Mouse (Mus musculus) gastrocnemius, postnatal 4 days (tissue): ENCODE measurements at regions not wholly inside any gene's neighbourhood (a gene's known extent, or its start where the extent isn't known, plus 50 kb on each side); places are given as distances from the start of the nearest gene placed in this dataset.

Experiments used
- DNase-seq, 2 experiments: peaks; one replicate each; pipeline ENCODE4 v3.0.0; 2021 to 2022; ENCODE audit warnings: low spot score in 2 of 2, mixed read lengths in 2 of 2

DNA sequence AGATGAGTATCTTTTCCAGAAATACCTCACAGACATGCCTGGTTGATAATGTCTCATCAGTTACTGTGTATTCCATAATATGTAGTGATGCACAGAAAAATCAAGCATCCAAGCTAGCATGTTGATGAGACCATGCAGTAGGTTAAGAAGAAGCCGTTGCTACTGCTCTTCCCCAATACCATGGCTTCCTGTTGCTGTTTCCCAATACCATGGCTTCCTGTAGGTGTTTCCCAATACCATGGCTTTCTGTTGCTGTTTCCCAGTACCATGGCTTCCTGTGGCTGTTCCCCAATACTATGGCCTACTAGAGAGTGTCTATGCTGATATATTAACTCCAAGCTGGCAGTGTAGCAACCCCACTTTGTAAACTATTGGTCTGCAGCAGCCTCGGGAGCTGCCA lies 253.7 kb downstream of the Stim2 start:
- no peak for DNase-seq

DNA sequence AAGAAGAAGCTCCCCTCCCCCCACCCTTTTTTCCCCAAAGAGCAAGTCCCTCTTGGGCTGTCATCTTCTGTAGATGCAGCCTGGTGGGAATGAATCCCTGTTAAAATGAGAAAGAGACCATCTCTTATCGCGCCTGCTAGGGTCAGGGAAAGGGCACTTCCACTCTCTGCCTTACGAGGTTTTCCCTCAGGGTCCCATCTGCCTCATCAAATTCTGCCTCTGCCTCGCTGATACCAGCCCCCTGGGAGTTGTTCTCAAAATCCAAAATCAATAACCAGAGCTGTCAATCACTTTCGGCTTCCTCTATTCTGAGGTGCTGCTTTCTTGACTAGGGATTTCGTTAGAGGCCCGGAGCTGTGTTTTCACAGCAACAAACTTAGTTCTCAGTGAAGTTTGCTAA lies 255.7 kb downstream of the Stim2 start:
- no peak for DNase-seq

DNA sequence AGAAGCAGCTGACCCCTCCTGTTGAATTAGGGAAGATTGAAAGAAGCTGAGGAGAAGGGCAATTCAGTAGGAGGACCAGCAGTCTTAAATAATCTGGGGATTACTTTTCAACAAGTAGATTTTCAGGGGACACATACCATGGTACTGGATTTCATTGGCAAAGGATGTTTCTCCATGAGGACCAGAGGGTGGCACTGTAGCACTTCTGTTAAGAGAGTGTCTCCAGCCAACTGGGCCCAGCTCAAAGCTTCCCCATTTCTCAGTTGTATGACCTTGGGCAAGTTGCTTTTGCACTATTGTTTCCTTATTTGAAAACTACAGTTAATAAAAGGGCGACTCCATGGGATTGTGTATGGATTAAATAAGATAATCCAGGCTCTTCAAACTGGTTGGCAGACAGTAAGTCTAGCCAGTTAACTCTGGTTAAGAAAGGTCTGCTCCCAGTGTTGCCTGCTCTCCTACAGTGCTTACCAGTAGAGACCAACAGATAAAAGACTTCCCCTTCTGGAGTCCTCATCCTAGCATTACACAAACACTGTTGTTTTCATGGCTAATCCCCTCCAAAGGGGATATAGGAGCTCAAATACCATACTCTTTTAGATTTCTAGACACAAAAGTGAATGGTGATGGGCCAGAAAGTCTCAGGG lies 259.9 kb downstream of the Stim2 start:
- peak in 1 of 2 experiments; percentile 24 for DNase-seq

DNA sequence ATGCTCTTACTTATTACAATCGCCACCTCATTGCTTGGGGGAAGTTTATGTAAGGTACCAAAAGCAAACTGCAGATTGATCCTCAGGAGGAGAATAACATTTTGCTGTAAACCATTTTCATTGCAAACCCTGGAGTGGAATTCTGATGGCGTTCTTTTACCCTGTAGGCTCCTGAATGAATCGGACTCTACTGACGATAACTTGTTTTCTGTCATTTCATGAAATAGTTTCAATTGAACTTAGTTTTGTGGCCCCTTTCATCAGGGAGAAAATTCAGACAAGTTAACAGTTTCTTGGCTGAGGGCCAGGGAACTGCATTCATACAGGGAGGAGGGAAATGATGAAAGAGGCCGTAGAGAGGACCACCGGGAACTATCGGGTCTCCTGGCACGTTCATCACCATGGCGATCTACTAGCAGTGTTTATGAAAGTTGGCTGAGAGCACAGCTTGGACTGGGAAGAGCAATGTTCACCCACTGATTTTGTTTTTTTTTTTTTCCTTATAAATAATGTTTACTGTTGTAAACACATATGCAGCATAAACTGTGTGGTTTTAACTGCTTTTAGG lies 266.7 kb downstream of the Stim2 start:
- no peak for DNase-seq

DNA sequence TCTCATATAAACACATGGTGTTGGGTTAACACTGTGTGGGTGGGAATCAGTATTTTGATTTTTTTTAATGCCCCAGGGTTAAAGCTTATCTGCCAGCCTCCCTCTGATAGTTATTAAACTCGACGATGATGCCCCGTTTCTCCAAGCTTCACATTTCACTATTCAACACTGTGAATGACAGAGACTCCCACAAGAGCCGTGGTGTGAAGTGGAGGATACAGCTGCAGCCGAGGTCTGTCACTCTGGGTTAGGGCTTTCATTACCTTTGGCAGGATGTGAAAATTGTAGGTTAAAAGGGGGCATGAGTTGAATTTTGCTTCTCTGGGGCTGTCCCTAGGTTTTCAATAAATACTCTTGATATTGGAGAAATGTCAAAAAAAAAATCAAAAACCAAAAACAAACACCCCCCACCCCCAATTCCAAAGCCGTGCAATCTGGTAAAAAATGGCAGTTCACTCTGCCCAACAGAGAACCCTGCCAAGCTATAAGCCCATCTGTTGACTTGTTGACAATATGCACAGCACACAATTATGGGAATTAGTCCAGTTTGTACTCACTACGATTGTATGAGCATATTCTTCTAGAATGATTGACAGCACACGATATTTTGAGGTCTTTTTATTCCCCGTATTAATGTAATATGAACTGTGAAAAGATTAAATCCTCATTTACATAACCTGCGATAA lies 269.7 kb downstream of the Stim2 start:
- DNase-seq, result no peak

DNA sequence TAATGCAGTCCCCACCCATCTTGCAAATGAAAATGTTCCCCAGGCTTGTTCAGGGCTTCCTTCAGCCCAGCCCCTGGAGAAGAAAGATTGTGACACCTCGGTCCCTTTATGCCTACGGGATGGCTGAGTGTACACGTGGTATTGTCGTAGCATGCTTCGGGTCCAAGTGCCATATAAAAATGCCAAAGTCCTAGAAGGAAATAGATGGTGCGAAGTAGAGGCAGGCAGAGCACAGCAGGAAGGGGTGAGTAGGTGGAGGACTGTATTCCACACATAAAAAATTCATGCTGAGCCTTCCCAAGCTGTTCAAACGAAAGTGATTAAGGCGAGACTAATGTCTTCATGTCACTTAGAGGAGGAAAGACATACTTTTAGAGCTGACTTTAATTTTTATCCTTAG lies 281.1 kb downstream of the Stim2 start:
- DNase-seq, result no peak

DNA sequence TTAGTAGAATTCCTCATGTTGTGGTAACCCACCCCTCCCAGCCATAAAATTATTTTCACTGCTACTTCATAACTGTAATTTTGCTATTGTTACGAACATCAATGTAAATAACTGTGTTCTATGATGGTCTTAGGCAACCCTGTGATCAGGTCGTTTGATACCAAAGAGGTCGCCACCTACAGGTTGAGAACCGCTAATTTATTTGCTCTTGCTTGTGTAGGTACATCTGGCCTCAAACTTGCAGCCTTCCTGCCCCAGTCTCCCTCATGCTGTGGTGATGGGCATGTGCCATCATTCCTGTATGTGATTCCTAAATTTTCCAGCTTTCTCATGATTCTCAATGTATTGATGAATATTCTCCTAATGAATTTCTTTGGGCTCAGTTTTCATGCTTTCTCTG lies 282.4 kb downstream of the Stim2 start:
- no peak for DNase-seq

DNA sequence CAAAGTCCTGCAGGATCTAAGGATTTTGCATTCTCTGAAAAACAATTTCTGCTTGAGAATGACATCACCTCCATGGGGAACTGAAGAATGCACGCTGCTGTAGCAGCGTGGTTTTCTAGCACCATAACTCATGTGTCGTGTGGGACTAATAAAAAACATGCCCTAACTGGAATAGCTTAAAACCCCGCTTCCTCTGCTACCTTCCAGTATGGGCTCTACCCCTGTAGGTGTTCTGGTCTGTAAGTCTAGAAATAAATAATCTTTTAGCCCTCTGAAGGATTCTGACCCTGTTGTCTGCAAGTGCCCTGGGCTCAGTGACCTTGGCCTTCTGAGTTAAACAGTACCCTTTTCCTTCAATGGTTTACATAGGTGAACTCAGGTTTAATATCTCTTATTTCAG lies 282.8 kb downstream of the Stim2 start:
- no peak for DNase-seq

DNA sequence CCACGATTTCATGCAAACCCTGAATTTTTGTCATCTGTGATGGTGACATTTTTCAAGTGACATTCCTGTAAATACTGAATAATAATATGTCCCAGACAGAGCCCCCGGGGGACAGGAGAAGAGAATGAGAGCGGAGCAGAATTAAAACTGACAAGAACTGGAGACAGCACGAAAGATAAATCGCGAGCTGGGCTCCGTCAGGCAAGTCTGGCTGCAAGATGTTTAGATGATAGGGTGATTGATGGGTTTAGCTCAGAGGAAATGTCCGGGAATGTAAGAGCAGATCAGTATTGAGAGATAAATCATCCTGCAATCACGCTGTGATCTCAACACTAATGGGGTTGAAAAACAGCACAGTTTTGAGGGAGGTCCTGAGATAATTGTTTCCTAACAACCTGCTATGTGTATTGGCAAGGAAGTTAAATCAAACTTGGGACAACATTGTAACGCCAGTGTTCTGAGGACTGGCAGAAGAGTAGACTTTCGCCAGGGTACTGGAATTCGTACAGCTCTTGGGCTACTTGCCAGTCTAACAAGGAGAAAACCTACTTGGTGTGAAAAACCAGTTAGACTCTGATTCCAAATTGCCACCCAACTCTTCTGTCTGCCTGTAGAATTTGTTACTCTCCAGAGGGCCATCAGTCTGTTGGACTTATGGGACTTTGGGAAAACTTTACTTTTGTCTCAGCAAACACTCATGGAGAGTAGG lies 292.2 kb downstream of the Stim2 start:
- no peak for DNase-seq

DNA sequence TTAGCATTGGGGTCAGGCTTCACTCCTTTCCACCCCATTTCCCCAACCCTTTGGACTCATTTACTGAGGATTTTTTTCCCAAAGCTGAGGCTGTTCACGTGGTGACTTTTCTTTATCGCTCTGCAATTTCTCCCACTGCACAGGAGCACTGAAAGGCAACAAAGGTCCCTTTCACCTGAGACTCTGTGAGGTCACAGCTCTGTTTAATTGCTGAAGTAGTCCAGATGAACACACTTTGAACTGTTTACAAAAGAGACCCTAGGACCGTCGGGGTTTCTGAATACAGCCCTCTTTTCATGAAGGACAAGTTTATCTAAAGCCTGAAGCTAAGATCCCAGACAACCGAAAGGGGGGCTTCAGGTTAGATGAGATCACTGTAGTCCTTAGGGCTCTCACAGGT lies 293.6 kb downstream of the Stim2 start:
- no peak for DNase-seq

DNA sequence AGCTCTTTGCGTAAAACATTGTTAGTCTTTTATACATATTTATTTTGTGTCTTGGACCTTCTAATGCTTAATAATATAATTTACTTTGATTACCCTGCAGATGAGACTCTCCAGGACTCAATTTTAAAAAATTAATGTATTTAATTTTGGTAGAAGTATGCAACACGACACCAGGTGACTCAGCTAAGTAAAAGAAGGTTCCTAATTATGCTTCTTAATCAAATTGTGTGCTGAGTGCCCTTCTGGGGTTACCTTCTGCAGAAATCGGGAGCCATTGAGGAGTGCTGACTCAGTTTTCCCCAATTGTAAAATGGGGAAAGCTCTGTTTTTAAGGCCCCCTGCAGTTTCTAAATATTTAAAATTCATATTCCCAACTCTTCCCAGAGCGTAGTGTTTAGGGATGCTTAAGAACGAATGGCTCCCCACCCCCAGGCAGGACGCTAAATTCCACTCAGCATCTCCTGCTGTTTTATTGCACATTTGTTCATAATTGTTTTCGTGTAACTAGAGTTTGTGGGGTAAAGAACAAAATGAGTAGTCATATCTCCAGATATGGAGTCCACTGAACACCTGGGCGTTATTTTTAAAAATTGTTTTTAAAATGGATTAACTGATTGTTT lies 315.5 kb downstream of the Stim2 start:
- no peak for DNase-seq

DNA sequence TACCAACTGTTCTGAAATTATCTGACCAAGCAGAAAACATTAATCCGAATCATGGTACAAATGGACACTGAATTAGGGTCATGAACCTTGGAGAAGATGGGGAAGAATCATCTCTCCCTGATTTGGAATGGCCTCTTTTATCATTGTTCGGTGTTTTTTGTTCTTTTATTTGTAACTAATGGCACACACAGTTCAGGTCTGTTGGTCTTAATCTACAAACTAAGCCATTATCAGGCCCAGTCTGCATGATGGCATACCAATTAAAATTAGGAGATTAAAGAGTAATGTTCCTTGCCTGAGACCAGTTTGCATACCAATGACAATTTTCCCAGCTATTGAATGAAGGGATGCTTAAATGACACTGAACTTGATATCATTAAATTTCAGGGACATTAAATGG lies 332.1 kb downstream of the Stim2 start:
- DNase-seq, result no peak

DNA sequence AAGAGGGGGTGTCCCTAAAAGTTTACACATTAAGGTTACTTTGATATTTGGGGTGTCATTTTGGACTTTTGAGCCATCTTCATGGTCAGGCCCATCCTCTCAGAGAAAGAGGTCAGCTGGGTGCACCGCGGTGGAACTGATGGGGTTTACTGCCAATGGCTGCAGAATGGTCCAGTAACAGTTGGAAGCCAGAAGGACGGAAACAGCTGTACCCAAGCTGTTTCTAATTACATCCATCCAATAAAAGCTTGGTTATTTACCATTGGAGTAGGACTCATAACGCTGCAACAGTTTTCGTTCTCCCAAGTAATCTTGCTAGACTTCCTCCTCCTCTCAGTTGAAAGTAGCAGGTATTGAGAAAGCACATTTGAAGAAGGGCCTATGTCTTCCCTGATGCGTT lies 344.7 kb downstream of the Stim2 start:
- peak in 1 of 2 experiments; percentile 15 for DNase-seq

DNA sequence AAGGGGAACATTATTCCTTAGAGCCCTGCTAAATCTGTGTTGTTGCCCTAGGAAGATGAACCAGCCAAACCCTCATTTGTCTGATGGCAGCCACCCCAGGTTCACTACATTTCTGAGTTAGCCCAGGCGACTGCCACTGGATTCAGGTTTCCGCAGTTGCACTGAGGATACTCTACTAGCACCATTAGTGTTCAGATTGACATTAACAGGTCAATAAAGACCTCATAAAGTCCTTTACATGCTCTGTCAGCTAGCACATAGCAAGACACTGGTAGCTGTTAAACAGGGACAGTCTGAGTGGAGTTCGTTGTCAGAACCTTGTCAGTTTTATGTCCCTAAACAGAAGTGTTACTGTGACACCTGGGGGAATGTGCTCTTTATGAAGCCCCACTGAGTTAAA lies 345.1 kb downstream of the Stim2 start:
- DNase-seq, result no peak

DNA sequence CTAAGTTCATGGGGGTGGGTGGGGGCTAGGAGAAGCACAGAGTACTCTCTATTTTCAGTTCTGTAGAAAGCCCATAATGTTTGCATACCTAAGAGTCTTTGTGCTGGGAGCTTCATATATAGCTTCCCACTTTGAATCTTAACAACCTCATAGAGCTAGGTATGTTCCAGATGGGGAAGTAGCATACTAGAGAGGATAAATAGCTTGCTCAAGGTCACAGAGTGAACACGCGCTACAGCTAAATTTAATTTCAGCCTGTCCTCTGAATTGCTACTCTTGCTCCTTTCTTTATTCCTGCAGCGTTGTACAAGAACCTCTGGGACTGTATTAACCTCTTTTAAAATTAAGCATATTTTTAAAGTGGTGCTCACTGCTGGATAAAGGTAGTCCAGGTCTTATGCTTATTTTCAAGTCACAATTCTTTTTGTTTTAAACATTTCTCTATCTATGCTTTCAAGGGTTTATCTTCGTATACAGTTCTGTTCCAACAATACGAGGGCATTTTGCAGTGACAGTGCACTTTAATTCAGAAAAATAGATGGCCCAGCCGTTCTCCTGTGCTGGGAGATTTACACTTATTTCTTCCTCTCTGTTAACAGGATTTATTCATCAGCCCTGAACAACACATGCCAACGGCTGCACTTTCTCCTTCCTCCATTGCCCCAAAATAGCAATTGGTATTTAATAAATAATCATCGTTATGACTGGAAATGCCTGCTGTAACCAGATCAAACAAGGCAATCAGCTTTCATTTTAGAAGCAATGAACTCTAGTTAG lies 350.7 kb downstream of the Stim2 start:
- DNase-seq, result no peak

DNA sequence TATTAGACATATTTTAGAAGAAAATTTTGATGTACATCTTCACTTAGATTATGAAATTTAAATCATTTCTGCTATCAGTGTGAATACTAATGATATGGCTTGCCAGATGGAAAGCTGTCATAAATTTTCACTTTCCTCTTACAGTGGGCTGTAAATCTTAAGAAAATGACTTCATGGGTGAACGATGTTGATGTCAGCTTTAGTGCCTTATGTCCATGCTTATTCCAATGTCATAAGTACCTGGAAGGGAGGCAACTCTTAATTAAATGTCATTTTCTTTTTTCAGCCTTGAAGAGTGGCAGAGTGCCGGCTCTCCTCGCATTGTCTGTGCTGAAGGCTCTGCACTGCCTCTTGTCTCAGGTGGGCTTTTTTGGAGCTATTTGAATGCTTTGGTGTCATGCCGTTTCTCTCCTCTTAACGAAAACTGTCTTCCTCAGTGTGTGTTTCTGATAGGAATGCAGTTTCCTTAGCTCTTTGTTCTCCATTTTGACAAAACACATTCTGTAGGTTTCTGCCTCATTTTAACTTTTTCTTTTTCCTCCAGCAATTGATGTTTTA lies 351.6 kb downstream of the Stim2 start:
- DNase-seq, result no peak

DNA sequence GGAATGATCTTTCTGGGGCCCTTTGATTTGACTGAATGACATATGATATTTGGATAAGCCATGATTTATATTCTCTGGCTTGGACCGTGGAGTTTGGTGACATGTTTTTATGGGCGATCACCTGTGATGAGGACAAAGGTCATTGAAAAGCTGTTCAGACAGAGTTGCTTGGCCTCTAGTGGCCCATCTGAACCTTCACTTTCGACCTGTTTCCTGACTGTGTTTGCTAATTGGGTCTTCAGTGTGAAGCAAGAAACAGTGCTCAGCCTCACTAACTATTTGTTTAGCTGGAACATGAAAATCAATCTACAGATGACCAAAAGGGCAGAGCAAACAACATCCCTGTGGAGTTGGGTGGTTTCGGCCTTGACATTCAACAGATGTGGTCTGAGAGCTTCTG lies 357.8 kb downstream of the Stim2 start:
- no peak for DNase-seq

DNA sequence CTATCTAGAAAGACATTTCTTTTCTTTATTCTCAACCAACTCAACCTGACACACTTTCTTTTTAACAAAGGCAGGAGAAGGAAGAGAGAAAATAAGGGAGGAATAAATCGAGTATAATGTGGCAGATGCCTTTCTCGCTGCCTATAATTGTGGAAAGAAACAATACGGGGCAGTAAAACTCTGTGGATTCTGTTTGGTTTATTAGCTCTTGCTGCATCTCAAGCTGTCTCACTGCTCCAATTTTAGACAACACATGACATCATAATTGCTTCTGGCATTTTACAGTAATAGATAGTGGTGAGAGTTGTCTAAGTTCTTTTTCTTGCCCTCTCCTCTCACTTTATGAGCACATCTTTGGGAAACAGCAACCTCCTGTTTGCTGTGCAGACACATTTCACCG lies 359.2 kb downstream of the Stim2 start:
- DNase-seq, result no peak

DNA sequence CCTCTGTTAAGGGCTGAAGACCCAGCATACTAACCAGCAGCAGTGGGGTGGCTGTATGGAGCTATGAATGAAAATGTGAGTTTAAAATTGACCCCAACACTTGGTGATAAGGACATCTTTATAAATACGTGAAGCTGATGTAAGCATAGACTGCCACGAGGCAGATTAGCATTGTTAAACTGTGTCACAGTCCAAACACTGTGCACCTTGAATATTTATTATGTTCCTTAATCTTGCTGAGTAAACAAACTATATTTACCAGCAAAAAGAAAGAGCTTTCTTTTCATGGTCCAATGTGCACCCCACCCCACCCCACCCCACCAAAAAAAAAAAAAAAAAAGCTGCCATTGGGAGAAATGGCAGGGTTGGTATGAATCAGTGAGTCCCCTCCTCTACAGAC lies 359.9 kb downstream of the Stim2 start:
- no peak for DNase-seq
